Mouse (Mus musculus): ENCODE results near the gene Haus3. TPM values are rescaled to one million over a fixed set of nuclear protein-coding genes. Genes with fewer than 3 reads are reported as not detected.

The Haus3 gene
- 15.2 and 17.9 TPM in 2 replicates for polyA plus RNA-seq (2015; fragmentation: Nextera tagmentation; extraction: Ambion mirVana)

GRCm38 (mm10) chr5:34168950-34169891, at the start of gene Haus3, which contains the start of gene Poln:
Gene Haus3, minus strand, starts transcription at chr5:34169527.
Gene Poln, minus strand, starts transcription at chr5:34169448.
- peak within 1 kb of the TSS; percentile 72 for H3K4me2 ChIP-seq
- ATAC-seq (ENCODE audit: low read depth), result peak; percentile 100
- no peaks in the 10 kb centered on the region for H3K27me3 ChIP-seq
- H3K4me1 ChIP-seq (replicated peaks), result peaks cover 44% of the 10 kb centered on the region
- peak within 1 kb of the TSS; percentile 91 for H3K27ac ChIP-seq (replicated peaks)
- H3K9me3 ChIP-seq, result no peaks in the 10 kb centered on the region
- WGBS, result under 1% methylated on average over 57 of the region's 57 CpGs
- H3K9ac ChIP-seq, result peak within 1 kb of the TSS; percentile 90
- H3K36me3 ChIP-seq, result peaks cover 25% of the 10 kb centered on the region
- peak within 1 kb of the TSS; percentile 78 for H3K4me3 ChIP-seq

GRCm38 (mm10) chr5:34218672-34219071, 49.3 kb upstream of the Haus3 start:
- no peak for ATAC-seq (ENCODE audit: low read depth)
- no peak overlapping the region for H3K27ac ChIP-seq (replicated peaks)
- WGBS, result 86% methylated on average over 5 of the region's 5 CpGs
- H3K9ac ChIP-seq, result no peak overlapping the region
- no peaks in the 10 kb centered on the region for H3K9me3 ChIP-seq
- no peaks in the 10 kb centered on the region for H3K4me1 ChIP-seq (replicated peaks)
- H3K27me3 ChIP-seq, result no peaks in the 10 kb centered on the region
- no peak overlapping the region for H3K4me3 ChIP-seq
- H3K4me2 ChIP-seq, result no peak overlapping the region
- H3K36me3 ChIP-seq, result no peaks in the 10 kb centered on the region; the same call in 1 of the 2 replicates

GRCm38 (mm10) chr5:34217756-34218155, 48.4 kb upstream of the Haus3 start:
- 74% methylated on average over 9 of the region's 9 CpGs for WGBS
- Histone ChIP-seq H3K9me3 (no peaks in the 10 kb centered on the region), H3K36me3 (peaks cover 3% of the 10 kb centered on the region; the same call in 1 of the 2 replicates), H3K9ac (no peak overlapping the region), H3K4me2 (no peak overlapping the region), H3K4me3 (no peak overlapping the region), H3K27ac (replicated peaks) (no peak overlapping the region), H3K4me1 (replicated peaks) (no peaks in the 10 kb centered on the region), H3K27me3 (no peaks in the 10 kb centered on the region)
- ATAC-seq (ENCODE audit: low read depth), result no peak

- Histone ChIP-seq H3K9ac (no peak overlapping the region), H3K27me3 (no peaks in the 10 kb centered on the region), H3K4me2 (no peak overlapping the region), H3K4me1 (replicated peaks) (no peaks in the 10 kb centered on the region), H3K9me3 (no peaks in the 10 kb centered on the region), H3K27ac (replicated peaks) (no peak overlapping the region), H3K4me3 (no peak overlapping the region), H3K36me3 (peaks cover 3% of the 10 kb centered on the region; the same call in 1 of the 2 replicates)
- 84% methylated on average over 7 of the region's 7 CpGs for WGBS
- ATAC-seq (ENCODE audit: low read depth), result no peak
These were observed 46.7 kb upstream of the Haus3 start for GRCm38 (mm10) chr5:34216025-34216424.

GRCm38 (mm10) chr5:34213659-34214058, 44.3 kb upstream of the Haus3 start:
- H3K9me3 ChIP-seq, result no peaks in the 10 kb centered on the region
- ATAC-seq (ENCODE audit: low read depth), result no peak

GRCm38 (mm10) chr5:34210279-34210678, 41.0 kb upstream of the Haus3 start:
- Histone ChIP-seq H3K27me3 (no peaks in the 10 kb centered on the region), H3K36me3 (peaks cover 3% of the 10 kb centered on the region; the same call in 1 of the 2 replicates), H3K4me2 (no peak overlapping the region), H3K9me3 (no peaks in the 10 kb centered on the region), H3K4me1 (replicated peaks) (0 out of 2 replicates have a peak, but pooled peaks cover 4% of the 10 kb centered on the region), H3K27ac (replicated peaks) (no peak overlapping the region), H3K9ac (no peak overlapping the region), H3K4me3 (no peak overlapping the region)
- 0% methylated on average over 1 of the region's 1 CpGs for WGBS
- peak; percentile 87 for ATAC-seq (ENCODE audit: low read depth)

More at GRCm38 (mm10) chr5:34213659-34214058, 44.3 kb upstream of the Haus3 start:
- H3K27ac ChIP-seq (replicated peaks), result no peak overlapping the region
- peaks cover 3% of the 10 kb centered on the region; the same call in 1 of the 2 replicates for H3K36me3 ChIP-seq
- H3K4me1 ChIP-seq (replicated peaks), result no peaks in the 10 kb centered on the region
- H3K27me3 ChIP-seq, result no peaks in the 10 kb centered on the region
- H3K4me3 ChIP-seq, result no peak overlapping the region
- 83% methylated on average over 8 of the region's 8 CpGs for WGBS
- no peak overlapping the region for H3K4me2 ChIP-seq
- H3K9ac ChIP-seq, result no peak overlapping the region

- WGBS, result 67% methylated on average over 3 of the region's 3 CpGs
- H3K27me3 ChIP-seq, result no peaks in the 10 kb centered on the region
- H3K9ac ChIP-seq, result no peak overlapping the region
- H3K36me3 ChIP-seq, result no peaks in the 10 kb centered on the region
- no peaks in the 10 kb centered on the region for H3K9me3 ChIP-seq
- no peak overlapping the region for H3K4me3 ChIP-seq
- no peak overlapping the region for H3K4me2 ChIP-seq
- no peak overlapping the region for H3K27ac ChIP-seq (replicated peaks)
- no peak for ATAC-seq (ENCODE audit: low read depth)
- 0 out of 2 replicates have a peak, but pooled peaks cover 4% of the 10 kb centered on the region for H3K4me1 ChIP-seq (replicated peaks)
These were observed 38.2 kb upstream of the Haus3 start for GRCm38 (mm10) chr5:34207503-34207902.

GRCm38 (mm10) chr5:34205788-34206187, 36.5 kb upstream of the Haus3 start:
- Histone ChIP-seq H3K4me3 (no peak overlapping the region), H3K4me2 (no peak overlapping the region), H3K36me3 (no peaks in the 10 kb centered on the region), H3K27ac (replicated peaks) (no peak overlapping the region), H3K9ac (no peak overlapping the region), H3K9me3 (no peaks in the 10 kb centered on the region), H3K27me3 (no peaks in the 10 kb centered on the region), H3K4me1 (replicated peaks) (0 out of 2 replicates have a peak, but pooled peaks cover 4% of the 10 kb centered on the region)
- WGBS, result 67% methylated on average over 2 of the region's 2 CpGs
- no peak for ATAC-seq (ENCODE audit: low read depth)

- Histone ChIP-seq H3K9me3 (no peaks in the 10 kb centered on the region), H3K4me3 (no peak overlapping the region), H3K27ac (replicated peaks) (no peak overlapping the region), H3K4me2 (no peak overlapping the region), H3K4me1 (replicated peaks) (0 out of 2 replicates have a peak, but pooled peaks cover 4% of the 10 kb centered on the region), H3K9ac (no peak overlapping the region), H3K27me3 (no peaks in the 10 kb centered on the region), H3K36me3 (no peaks in the 10 kb centered on the region)
- 89% methylated on average over 2 of the region's 2 CpGs for WGBS
- ATAC-seq (ENCODE audit: low read depth), result no peak
These were observed 35.6 kb upstream of the Haus3 start for GRCm38 (mm10) chr5:34204911-34205310.

- Histone ChIP-seq H3K27ac (replicated peaks) (no peak overlapping the region), H3K27me3 (no peaks in the 10 kb centered on the region), H3K9ac (no peak overlapping the region), H3K4me2 (no peak overlapping the region), H3K9me3 (no peaks in the 10 kb centered on the region), H3K4me3 (no peak overlapping the region), H3K4me1 (replicated peaks) (no peaks in the 10 kb centered on the region), H3K36me3 (no peaks in the 10 kb centered on the region)
- ATAC-seq (ENCODE audit: low read depth), result no peak
- 80% methylated on average over 4 of the region's 4 CpGs for WGBS
These were observed 32.7 kb upstream of the Haus3 start for GRCm38 (mm10) chr5:34202006-34202405.

- Histone ChIP-seq H3K4me2 (no peak overlapping the region), H3K9me3 (no peaks in the 10 kb centered on the region), H3K27ac (replicated peaks) (no peak overlapping the region), H3K4me1 (replicated peaks) (no peaks in the 10 kb centered on the region), H3K36me3 (no peaks in the 10 kb centered on the region), H3K27me3 (no peaks in the 10 kb centered on the region), H3K4me3 (no peak overlapping the region), H3K9ac (no peak overlapping the region)
- ATAC-seq (ENCODE audit: low read depth), result no peak
- WGBS, result 78% methylated on average over 2 of the region's 2 CpGs
These were observed 32.1 kb upstream of the Haus3 start for GRCm38 (mm10) chr5:34201396-34201795.

- Histone ChIP-seq H3K4me2 (no peak overlapping the region), H3K9me3 (no peaks in the 10 kb centered on the region), H3K36me3 (no peaks in the 10 kb centered on the region), H3K27ac (replicated peaks) (no peak overlapping the region), H3K9ac (no peak overlapping the region), H3K4me3 (no peak overlapping the region), H3K4me1 (replicated peaks) (no peaks in the 10 kb centered on the region), H3K27me3 (no peaks in the 10 kb centered on the region)
- 86% methylated on average over 6 of the region's 6 CpGs for WGBS
- ATAC-seq (ENCODE audit: low read depth), result no peak
These were observed 29.3 kb upstream of the Haus3 start for GRCm38 (mm10) chr5:34198615-34199014.

Measured in neural tube, embryonic 13.5 days (tissue).